Mouse (Mus musculus): Measurements from ENCODE around the gene Gm49340.
"Not testable (repeated sequence)": the region's sequence is repeated elsewhere in the genome, so short reads cannot be mapped to it uniquely, and the experiment has no call there.

Gm49340 gene

DNA sequence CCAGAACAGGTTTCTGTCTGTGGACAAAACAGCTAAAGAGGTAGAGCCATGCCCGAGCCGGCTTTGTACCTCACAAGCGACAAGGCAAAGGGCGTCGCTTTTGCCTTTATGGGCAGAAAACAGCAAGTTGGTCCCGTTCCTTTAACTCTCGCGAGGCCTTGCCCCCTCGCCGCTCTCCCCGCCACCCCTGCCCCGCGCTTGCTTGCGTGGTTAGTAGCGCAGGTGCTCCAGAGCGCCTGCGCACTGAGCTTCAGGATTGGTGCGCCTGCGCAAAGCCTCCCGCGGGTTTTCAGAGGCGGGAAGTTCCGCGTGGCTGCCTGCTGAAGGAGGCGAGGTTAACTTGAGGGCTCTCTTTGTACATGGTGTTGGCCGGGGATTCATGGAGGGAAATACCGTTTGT is at the start of gene Gm49340, which contains the start of the genes Aspa and Spata22:
TSS of gene Gm49340 (plus strand) at position 300 of the 400 bp plus-strand sequence.
TSS of gene Aspa (minus strand) at position 155 of the 400 bp plus-strand sequence.
TSS of gene Spata22 (plus strand) at position 300 of the 400 bp plus-strand sequence.
- no peak for DNase-seq (ENCODE audit: low spot score in 2 of 2)

DNA sequence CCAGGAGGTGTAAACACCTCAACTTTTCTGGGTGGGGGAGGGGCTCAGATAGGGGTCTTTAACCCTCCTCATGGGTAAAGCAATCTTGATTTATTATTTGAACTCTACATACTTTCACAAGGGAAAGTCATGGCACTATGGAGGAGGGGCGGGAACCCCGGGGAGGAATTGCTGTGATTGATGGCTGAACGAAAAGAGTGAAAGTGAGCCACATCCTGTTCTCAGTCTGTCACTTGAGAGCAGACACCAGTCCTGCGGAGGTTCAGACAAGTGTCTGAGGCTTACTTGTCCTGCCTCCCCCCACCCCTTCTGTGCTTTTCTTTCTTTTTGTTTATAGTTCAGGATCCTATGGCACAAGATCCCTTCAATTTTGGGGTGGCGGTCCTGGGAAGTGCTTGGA is 48.8 kb upstream of the Gm49340 start:
- no peak for DNase-seq (ENCODE audit: low spot score in 2 of 2)

DNA sequence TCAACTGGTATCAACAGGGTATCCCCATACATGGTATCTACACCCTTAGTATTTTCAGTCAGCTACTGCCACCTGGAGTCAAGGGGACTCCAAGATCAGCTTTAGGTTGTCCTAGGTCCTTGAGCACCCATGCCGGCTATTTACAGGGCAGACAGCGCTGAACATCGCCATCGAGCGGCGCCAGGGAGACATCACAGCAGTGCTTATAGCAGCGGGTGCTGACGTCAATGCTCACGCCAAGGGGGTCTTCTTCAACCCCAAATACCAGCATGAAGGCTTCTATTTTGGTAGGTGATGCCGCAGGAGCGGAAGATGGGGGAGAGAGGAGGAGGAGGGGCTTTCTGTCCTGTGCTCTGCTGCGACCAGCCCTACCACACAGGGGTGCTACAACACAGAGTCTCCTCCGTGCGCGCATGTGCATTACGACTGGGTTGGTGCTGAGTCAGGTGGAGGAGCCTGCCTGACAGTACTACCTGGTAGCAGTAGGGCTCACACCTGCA is 48.0 kb upstream of the Gm49340 start:
- DNase-seq (ENCODE audit: low spot score in 2 of 2), result peak in 1 of 2 experiments; percentile 28

DNA sequence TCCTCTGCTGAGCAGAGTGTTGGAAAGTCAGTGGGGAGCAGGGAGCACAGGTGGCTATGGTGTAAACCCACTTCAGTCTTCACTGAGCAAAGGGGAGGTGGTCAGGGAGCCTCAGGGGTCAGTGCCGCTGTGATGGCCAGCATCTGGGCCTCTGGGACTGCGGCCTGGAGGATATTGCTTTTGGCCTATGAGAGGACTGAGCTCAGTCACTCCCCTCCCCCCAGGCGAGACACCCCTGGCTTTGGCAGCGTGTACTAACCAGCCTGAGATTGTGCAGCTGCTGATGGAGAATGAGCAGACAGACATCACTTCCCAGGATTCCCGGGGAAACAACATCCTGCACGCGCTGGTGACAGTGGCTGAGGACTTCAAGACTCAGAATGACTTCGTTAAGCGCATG is 46.2 kb upstream of the Gm49340 start:
- DNase-seq (ENCODE audit: low spot score in 2 of 2), result no peak

DNA sequence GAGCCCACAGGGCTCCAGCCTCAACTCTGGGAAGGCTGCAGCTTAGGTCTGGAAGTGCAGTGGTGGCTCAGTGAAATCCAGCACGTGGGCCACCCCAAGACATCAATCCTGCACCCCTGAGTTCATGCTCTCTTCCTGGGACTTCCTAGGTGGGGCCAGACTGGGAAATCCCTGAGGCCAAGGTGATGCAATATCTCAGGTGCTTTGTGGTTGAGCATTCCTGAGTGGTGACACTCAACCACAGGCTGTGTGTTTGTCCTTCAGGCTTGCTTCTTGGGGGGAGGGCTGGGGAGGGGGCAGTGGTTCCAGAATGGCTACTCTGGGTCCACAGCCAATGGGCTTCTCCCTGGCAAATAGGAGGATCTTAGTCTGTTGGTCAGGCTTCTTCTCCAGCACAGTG is 45.6 kb upstream of the Gm49340 start:
- DNase-seq (ENCODE audit: low spot score in 2 of 2), result no peak

DNA sequence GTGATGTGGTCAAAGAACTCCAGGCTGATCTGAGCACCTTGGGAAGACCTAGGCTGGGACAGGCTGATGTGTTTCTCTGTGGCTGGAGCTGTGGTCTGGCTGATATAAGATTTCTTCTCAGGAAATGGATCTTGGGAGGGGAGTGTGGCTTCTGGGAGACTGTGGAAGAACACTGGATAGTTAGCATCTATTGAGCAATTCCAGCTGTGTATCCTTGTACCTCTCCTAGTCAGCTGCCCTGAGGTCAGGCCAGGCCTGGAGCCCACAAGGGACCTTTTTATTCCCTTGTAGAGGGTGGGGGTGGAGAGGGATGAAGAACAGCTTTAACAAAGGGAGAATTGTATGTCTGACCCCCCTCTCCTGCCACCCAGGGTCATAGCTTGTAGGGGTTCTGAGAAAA is 45.2 kb upstream of the Gm49340 start:
- no peak for DNase-seq (ENCODE audit: low spot score in 2 of 2)

DNA sequence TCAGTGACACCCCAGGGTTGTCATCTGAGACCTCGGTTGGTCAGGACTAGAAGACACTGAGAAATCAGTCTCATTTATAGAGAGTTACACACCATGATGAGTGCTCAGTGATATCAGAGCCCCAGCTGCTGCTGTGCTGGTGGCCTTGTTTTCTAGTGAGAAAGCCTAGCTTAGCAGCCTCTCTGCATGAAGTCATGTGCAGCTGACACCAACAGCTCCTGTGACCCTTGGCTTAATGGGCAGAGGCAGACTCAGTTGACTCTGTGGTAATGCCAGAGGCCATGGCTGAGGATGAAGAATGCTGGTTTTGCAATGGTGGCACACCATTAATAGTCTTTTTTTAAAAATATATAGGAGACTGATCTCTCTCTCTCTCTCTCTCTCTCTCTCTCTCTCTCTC is 39.9 kb upstream of the Gm49340 start:
- DNase-seq (ENCODE audit: low spot score in 2 of 2), result no peak

DNA sequence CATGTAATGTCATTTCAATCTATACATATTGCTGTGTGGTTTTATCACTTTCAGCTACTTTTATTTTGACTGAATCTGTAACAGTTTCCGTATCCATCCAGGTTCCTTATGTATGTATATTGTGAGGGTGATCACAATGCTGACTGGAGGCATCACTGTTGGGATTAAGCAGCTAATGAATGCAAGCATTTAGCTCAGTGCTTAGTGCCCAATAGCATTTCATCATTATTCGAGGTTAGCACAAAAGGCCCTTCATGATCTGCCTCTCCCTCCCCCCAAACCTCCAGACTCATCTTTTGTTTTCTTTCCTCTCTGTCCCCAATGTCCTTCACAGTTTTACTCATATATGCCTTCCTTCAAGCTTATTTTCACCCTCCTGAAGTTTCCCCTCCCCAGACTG is 26.4 kb upstream of the Gm49340 start:
- no peak for DNase-seq (ENCODE audit: low spot score in 2 of 2)

DNA sequence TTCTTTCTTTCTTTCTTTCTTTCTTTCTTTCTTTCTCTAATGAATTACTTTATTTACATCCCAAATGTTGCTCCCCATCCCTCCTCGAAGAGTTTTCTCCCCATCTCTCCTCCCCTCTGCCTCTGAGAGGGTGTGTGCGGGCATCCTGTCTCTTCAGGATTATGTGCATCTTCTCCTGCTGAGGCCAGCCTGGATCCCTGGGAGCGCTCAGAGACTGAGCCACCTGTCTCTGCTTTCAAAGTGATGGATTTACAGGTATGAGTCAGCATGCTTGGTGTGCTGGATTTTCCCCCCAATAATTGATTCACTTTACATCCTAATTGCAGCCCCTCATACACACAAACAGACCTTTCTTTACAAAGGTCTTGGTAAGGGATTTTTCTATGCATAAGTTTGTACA is 13.6 kb upstream of the Gm49340 start:
- no peak for DNase-seq (ENCODE audit: low spot score in 2 of 2)

DNA sequence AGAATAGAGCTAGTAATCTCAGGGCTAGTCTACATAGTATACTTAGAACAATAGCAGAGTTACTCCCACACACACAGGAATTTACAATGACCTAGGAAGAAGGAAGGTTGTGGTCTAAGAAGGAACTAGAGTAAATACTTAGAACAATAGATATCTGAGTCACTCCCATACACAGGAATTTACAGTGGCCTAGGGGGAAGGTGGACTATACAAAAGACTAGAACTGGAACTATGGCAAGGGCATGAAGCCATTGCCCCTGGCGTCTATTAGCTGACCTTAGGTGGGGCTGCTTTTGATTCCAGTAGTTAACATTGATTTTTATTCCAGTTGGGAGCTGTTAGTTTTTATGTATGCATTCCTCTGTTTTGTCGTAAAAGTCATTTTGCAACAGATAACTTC is 11.0 kb upstream of the Gm49340 start:
- not testable (repeated sequence) for DNase-seq (ENCODE audit: low spot score in 2 of 2)

DNA sequence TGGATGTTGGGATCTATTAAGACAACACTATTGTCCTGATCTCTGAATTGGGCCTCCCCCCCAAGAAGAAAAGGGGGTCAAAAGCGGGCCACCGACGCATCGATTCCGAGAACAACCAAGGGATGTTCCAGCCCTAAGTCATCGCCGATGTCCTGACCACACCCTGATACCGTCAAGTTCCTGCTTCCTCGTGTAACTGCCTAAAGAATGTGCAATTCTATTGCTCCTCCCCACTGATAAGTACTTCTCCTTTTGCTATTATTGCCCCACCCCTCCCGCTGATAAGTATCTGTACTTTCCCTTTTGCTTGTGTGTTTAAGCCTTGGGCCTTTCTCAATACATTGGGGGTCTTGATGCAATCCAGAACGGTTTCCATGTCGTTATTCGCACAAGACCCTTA is 8.5 kb upstream of the Gm49340 start:
- not testable (repeated sequence) for DNase-seq (ENCODE audit: low spot score in 2 of 2)

DNA sequence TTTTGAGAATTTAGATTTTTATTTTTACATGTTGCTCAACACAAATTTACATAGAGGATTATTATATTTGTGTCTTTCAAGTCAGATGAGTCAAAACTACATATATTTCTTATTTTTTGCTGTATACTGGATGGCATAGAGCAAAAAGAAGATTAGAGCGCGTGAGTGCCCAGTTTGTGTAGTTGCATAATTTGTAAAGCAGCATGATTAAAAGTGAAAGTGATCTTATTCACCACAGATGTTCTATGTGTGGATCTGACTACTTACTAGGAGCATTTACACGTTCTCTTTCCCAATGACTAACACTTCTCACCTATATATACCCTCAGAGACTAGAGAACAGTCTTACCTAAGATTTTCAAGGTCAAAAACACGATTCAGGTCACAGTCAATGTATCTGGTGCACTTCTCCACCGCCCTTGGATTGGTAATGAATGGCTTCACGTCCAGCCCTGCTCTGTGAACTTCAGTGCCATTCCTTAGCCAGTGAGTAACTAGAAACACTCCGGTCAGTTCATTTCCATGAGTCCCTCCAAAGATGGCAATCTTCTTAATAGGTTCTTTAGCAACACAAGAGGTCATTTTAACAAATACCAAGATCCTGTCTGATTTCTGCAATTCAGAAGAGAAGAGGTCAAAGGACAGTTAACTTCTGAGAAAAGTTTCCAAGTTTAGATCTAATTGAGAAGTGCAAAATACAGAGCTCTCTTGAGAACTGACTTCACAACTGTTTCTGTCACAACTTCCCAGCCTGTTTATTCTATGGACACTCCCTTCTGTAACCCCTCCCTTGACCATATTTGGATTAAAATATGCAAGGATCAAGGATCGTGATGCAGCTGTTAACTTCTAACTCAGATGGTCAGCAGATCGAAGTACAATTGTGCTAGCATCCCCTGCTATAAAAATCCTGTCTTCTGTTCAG is 5.4 kb upstream of the Gm49340 start:
- DNase-seq (ENCODE audit: low spot score in 2 of 2), result no peak

DNA sequence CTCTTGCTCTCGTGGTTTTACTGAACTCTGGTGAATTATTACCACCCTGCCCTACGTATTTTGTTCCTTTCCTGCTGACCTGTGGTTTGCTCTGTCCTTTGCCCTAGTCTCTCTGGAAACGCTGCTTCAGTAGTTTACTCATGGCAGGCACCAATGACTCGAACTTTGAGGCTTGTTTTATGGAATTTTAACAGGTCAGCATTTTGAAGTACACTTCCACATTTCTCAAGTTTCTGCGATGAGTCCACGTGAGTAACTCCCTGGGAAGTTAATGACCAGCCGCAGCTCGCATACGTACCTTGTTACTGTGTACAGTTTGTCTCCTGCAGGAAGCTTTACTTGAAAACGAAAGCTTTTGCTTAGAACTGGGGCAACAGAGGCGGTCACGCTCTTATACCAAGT is 3.1 kb upstream of the Gm49340 start:
- no peak for DNase-seq (ENCODE audit: low spot score in 2 of 2)

DNA sequence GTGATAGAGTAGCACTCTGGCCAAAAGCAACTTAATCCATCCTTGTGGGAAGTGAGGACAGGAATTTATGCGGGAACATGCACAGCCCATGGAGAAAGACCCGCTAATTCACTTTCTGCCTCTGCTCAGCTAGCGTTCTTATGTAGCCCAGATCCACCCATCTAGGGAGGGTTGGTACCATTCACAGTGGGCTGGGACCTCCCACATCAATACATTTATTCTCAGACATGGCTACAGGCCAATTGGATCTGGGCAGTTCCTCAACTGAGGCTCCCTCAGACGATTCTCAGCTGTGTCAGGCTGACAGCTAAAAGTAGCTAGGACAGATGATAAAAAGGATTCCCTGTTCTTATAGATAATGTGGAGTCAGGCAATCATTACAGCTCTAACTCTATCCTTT is 2.2 kb upstream of the Gm49340 start:
- DNase-seq (ENCODE audit: low spot score in 2 of 2), result no peak

DNA sequence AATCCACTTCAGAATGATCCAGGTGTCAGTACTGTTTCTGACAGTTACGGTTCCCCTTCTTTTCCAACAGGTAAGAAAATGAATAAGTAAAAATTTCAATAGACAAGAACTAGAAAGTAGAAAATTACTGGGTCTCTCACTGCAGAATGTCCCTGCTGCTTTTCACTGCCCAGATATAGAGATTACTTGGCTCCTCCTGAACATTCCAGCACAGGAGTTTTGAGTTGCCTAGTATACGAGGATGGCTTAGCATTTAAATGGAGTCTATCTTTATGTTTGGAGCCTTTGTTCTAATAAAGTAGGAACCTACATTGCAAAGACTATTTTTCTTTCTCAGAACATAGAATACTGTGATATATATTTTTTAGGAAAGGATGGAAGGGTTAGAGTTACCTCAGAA is 3.8 kb downstream of the Gm49340 start:
- no peak for DNase-seq (ENCODE audit: low spot score in 2 of 2)

DNA sequence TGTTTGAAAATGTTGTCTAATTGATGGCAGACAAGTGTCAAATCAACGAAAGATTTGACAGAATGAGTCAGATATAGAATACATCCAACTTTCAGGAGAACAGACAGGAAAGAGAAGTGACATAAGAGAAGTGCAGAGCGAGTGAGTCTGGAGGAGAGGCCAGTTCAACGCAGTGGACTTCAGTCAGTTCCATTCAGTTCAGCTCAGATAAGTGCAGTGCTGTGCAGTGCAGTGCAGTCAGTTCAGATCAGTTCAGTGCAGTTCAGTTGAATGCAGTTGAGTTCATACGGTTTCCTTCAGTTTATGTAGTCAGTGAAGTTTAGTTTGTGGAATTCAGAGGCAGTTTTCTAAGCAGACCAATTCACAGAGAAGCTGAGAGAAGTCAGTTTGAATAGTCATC is 7.4 kb downstream of the Gm49340 start:
- DNase-seq (ENCODE audit: low spot score in 2 of 2), result no peak

DNA sequence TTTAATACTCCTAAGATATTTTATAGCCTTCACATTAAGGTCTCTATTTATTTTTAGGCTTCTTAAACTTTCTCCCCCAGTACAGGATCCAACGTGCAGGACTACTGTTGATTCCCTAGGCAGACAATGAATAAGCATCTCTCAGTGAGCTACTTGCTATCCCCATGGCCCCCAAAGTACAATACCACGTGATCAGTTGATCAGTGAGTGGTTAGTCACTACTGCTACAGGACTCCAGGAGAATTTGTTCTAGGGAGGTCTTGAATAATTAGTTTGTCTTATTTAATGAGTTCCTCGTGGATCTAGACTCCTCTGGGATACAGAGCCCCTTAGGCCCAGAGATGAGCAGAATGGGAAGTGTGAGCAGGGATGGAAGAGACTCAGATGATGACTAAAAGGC is 20.9 kb downstream of the Gm49340 start, which contains the start of gene Olfr20:
TSS of gene Olfr20 (plus strand) at position 301 of the 400 bp plus-strand sequence.
- no peak for DNase-seq (ENCODE audit: low spot score in 2 of 2)

DNA sequence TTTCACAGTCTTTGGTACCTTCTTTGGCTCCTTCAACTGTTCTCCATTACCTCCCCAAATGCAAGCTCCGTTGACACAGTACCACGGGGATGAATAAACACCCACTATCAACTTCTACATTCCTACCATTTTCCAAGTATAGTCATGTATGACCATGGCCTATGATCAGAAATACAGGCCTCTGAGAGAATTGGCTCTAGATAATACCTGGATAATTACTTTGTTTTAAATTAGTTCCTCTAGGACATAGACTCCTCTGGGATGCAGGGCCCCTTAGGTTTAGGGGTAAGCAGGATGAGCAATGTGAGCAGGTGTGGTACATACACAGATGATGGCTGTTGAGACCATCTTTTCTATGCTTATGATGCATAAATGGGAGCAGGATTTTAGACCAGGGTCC is 41.4 kb downstream of the Gm49340 start, which contains the start of gene Olfr376:
TSS of gene Olfr376 (plus strand) at position 301 of the 400 bp plus-strand sequence.
- no peak for DNase-seq (ENCODE audit: low spot score in 2 of 2)

DNA sequence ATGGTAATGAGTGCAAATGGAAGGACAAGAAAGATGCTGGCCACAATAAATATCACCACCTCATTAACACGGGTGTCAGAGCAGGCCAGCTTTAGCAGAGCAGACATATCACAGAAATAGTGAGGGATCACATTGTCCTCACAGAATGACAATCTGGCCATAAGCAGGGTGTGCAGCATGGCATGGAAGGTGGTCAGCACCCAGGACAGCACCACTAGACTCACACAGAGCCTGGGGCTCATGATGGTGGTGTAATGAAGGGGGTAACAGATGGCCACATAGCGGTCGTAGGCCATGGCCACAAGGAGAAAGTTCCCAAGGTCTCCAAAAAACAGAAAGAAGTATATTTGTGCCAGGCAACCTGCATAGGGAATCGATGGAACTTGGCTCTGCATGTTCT is 65.8 kb downstream of the Gm49340 start:
- no peak for DNase-seq (ENCODE audit: low spot score in 2 of 2)

DNA sequence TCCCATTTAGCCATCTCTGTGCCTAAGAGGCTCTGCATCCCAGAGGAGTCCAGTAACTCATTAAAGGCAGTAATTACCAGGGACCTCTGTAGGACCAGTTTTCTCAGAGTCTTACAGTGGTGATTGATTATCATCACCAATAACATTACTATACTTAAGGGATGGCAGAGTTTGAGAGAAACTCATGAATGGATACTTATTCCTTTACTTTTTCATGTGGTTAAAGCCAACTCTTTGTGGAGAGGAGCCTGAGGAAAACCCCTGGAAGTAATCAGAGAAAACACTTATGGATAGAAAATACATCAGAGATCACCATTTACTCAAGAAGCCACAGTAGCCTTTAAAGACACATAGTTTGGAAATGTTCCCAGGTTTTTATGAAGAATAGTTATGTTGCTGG is 70.0 kb downstream of the Gm49340 start, which contains the start of gene Olfr1:
TSS of gene Olfr1 (minus strand) at position 101 of the 400 bp plus-strand sequence.
- no peak for DNase-seq (ENCODE audit: low spot score in 2 of 2)

All from spleen, postnatal 10 days (tissue).